Mouse (Mus musculus) testis, postnatal 10 days (tissue): ENCODE results near the gene Tgfb2.

Experiments used
- DNase-seq: peaks from one replicate; pipeline ENCODE4 v3.0.0; 2021; ENCODE audit warnings: low spot score

Gene Tgfb2

GRCm38 (mm10) chr1:186581666-186582065, 124.1 kb downstream of the Tgfb2 start:
- no peak for DNase-seq

DNA sequence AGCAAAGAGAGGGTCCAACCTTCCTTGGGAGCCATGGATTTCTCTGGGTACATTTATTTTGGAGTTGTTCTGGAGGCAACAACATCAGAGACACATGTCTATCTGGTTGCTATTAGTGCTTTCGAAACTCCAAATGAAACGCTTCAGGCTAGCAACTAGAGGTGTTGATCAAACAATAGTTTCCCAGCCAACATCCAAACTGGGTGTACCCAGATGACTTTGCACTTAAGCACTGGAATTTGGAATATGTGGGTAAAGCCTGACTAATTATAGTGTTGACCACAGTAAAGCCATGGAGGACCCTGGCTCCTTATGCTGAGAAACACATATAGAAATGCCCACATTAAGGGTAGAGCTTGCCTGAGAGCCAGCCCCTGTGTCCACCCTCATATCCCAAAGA, 124.7 kb downstream of the Tgfb2 start:
- no peak for DNase-seq

DNA sequence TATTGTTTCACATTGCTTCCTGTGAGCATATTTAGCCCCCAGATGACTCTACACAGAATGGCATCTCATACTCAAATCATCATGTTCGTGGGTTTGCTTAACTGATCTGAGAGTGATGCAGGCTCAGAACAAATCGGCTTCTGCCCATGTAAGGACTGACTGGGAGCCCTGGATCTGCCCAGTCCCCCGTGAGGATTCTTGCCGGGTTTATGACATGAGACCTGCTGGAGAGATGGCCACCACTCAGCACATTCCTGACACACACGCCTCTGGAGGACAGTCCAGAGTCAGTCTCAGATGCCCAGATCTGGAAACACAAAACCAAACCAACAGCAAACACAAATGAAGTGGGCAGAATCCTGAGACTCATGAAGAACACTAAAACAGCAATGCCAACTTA, 128.5 kb downstream of the Tgfb2 start:
- DNase-seq = no peak

GRCm38 (mm10) chr1:186575629-186576028, 130.2 kb downstream of the Tgfb2 start:
- DNase-seq = no peak

DNA sequence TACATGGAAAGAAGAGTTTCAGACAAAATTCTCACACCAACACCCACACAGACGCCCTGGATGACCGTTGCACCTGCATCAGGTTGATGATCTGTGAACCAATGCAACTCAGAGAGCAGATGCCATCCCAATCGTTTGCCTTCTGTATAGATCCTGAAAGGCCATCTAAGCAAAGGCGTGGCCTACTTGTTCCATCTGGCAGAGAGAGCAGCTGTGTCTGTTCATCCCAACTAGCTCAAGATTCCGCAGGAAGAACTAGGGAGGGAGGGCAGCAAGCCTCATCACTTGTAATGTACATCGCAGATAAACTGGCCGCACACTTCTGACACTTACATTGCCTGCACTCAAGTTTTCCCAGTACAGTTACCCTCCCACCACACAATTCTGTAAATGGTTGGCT, 130.7 kb downstream of the Tgfb2 start:
- no peak for DNase-seq
